Mouse (Mus musculus): Measurements from ENCODE around the gene Klhl3.

Gene Klhl3

DNA sequence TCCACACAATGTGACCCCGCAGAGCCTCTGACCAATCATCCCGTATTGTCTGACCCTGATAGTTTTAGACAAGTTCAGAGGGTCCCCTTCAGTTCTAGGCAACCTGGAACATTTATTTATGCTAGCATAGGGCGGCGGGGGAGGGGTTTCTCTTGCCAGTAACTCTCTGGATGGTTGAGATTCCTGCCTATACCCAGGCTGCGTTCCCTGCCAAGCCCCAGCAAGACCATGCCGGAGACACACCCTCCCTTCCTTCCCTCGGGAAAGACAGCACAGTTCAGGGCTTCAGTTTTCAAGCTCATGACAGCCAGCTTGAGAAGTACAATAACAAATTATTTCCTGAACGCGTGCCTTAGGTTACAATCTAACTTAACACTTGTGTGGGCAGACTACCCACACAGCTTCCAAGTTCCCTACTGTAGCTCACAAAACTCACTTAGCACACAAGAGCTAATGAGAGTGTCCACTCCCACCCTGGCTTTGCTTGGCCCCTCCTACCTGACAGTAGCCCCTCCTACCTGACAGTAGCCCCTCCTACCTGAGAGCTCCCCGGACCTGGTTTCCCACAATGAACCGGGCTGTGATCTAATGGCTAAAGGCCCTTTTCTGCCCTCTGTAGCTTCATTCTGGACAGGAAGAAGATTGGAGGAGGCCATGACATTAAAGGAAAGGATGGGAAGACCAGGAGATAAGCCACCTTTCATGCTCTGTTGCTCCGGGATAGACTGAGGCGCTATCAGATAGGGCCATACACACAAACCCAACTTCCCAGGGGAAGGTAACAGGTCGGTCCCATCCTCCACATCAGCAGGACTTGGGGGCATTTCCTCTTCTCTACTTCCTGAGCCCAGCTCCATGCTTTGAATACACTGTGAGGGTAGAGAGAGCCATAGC lies 46.6 kb downstream of the Klhl3 start:
- no peak for DNase-seq (ENCODE audit: low spot score in 2 of 2)

DNA sequence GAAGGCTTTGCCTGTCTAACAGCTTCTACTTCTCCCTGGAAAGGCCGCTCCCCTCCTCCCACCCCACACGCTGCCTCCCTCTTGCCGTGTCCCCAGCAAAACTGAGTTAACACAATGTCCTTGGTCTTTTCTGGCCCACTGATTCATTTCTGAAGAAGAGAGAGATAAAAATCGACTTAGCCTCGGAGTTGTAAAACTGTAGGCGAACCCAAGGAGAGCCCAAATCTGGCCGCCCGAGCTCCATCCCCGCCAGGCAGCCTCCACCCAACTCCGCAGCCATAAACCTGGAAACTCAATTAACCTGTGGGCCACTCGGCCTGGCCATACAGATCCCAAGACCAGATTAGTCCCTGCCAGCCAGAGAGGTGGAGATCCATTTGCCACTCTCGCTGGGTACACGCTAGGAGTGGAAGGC lies 47.3 kb downstream of the Klhl3 start:
- DNase-seq (ENCODE audit: low spot score in 2 of 2) = no peak

DNA sequence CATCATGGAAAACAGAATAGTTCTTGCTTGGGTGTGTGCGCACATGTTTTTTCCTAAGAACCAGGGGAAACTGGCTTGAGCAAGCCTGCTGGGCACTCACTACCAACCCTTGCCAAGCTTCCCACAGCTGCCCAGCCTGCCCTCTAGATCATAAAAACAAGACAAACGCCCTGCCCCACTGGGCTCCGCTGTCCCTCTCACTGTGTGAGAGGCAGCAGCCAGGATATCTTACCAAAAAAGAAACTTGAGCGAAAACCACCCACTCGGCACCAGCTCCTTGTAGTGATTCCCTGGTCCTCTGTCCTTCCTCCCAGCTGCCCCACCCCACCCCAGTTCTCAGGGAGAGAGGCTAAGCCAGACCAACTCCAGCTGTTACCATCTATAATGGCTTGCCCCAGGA lies 48.1 kb downstream of the Klhl3 start:
- DNase-seq (ENCODE audit: low spot score in 2 of 2) = no peak

DNA sequence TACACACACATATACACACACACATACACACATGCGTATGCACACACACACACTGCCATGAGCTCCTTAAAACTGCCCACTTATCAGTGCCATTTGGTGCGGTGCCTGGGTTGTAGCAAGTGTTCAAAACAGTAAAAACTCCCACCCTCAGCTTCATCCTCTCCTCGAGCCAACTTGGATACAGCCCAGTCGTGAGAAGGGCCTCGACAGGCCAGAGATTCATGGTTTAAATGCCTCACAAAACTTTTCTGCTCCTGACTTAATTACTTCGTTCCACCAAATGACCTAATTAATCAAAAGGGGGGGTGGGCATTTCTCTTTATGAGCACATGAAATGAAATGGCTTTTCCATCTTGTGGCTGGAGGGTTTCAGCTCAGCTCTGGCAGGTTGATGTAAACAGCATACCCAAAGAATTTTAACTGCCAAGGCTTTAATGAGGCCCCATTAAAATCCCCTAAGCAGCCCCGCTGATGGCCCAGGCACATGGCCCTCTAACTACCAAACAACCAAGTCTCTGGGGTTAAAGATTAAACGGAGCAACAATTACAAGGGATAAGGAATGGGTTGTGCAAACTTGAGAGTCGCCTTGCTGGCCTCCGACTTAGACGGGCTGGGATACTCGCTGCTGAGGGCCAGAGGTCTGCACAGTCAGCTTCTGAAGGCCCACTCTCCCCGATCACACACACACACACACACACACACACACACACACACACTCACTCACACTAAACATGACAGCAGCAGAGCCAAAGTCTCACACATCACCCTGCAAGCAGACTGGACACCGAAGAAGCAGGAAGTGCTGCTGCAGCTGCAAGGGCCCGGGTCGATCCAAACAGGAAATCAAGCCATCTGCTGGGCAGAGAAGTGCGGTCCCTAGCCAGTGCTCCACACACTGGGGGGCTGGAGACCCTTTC lies 55.2 kb downstream of the Klhl3 start:
- no peak for DNase-seq (ENCODE audit: low spot score in 2 of 2)

DNA sequence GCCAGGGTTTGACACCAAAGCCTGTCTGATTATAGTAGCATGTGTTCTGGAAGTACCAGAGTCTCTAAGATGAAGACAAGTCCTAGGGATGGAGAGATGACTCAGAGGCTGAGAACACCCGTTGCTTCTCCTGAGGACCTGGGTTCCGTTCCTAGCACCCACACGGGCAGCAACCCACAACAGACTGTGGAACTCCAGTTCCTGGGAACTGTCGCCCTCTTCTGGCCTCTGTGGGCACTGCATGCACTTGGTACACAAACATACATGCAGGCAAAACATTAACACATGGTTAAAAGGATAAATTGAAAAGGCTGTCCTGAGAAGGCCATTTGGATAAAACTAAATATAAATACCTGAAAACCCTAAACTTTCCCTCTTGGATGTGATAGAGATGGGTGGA lies 56.8 kb downstream of the Klhl3 start:
- no peak for DNase-seq (ENCODE audit: low spot score in 2 of 2)

DNA sequence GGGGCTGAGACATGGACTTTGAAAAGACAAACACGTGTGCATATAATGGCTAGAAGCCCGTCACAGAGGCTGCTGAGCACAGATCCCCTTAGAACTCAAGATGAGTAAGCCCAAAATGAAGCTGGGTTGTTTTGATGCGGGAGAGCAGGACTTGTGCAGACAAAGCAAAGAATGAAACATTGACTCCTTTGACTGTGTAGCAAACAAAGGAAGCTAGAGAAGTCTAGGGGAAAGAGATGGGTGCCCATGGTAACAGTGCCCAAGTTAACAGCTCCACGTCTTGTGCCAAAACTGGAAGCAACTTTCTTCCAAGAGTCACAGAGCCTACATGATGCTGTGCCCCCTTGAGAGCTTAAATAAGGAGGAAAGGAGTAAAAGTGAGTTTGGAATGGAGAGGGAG lies 59.8 kb downstream of the Klhl3 start:
- DNase-seq (ENCODE audit: low spot score in 2 of 2) = no peak

DNA sequence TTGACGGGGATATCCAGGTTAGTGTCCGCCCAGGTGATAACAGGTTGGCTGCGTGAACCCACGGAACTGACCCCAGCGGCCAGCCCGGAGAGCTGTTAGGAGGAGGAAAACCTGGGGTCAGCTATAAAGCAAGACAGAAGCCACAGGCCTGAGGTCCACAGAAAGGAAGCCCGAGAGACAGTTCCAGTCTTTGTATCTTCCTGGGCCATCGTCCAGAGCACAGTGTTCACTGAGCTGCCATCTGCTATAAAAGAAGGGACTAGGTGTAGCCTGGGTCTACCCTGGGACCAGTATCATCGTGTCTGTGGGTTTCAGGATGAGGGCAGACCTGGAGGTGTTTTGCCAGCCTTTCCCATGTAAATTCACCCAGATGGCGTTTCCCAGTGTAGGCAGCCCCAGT lies 61.7 kb downstream of the Klhl3 start:
- DNase-seq (ENCODE audit: low spot score in 2 of 2) = no peak

DNA sequence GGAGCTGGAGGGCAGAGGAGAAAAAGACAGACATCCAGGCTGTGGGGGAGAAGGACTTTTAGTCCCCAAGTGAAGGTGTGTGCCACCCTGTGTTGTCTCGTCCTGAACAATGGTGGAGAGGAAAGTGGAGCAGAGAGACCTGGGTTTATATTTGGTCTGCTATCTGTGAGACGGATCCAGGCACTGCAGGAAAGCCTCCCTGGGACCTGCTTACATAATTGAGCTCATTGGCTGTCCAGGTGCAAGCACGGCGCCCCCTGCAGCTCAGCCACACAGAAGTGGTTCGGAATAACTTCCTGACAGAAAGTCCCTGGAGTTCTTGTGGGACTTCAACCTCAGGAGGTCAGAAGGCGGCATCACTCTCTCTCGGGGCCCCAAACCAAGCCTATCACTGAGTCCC lies 62.1 kb downstream of the Klhl3 start:
- DNase-seq (ENCODE audit: low spot score in 2 of 2) = no peak

DNA sequence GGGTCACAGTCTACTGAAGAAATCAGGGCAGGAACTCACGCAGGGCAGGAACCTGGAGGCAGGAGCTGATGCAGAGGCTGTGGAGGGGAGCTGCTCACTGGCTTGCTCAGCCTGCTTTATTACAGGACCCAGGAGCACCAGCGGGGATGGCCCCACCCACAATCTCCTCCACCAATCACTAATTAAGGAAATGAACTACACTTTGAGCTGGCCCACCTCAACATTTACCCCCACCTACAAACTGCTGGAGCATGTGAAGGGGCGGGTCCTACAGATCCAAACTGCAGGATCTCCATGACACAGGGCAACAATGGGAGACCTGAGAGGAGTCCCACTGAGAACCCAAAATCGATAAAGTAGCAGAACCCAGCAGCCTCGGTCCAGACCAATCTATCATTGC lies 64.3 kb downstream of the Klhl3 start:
- no peak for DNase-seq (ENCODE audit: low spot score in 2 of 2)

DNA sequence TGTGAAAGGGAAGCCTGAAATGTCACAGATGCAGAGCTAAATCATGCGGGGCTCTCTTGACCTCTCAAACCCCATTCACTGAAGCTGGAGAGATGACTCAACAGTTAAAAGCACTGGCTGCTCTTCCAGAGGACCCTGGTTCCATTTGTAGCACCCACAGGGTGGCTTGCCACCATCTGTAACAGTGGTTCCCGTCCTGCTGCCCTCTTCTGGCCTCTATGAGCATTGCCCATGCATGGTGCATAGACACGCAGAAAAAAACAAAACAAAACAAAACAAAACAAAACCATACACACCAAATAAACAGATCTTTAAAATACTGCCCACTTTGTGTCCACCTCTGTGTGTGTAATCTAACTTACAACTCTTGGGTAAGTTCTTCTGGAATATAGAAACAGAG lies 65.3 kb downstream of the Klhl3 start:
- no peak for DNase-seq (ENCODE audit: low spot score in 2 of 2)

DNA sequence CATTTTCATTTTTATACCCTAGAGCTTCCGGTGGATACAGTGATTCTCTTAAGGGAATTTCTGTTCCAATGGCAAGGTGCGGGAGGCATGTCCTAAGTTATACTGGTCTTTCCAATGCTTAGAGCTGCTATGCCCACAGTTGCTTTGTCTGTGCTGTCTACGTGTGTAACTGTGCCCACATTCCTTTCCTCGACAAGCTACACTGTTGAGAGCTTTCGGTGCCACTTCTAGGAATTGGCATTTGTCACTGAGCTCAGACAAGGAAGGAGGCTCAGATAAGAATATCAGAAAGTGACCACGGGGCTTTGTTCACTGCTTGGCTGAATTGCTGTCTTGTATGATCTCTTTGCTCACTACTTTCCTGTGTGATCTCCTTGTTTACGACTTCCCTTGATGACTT lies 67.2 kb downstream of the Klhl3 start:
- DNase-seq (ENCODE audit: low spot score in 2 of 2) = no peak

DNA sequence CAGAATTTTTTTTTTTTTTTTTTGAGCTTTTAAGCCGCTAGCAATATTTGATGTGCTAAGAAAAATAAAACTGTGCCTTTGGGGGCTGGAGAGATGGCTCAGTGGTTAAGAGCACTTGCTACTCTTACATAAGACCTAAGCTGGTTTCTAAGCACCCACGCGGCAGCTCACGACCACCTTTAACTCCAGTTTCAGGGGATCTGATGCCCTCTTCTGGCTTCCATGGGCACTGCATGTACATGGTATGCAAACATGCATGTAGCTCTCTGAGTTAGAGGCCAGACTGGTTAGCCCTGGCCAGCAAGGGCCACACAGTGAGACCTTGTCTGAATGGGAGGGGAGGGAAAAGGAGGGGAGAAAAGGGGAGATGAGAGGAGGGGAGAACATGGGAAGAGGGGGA lies 68.1 kb downstream of the Klhl3 start:
- DNase-seq (ENCODE audit: low spot score in 2 of 2) = no peak

DNA sequence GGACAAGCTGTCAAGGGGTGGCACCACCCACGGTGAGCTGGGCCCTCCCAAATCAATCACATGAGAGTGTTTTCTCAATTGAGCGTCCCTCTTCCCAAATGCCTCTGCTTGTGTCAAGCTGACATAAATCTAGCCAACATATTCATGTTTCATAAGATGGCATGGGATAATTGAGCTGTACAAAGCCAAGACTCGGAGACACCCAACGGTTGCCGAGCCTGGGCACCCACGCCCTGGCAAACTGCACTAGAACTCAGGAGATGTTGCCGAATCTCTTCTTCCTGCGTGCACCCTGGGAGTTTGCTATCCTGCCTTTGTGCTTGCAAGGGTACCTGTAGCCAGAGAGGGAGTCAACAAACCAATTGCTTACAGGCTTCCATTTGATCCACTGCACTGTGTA lies 70.1 kb downstream of the Klhl3 start:
- no peak for DNase-seq (ENCODE audit: low spot score in 2 of 2)

DNA sequence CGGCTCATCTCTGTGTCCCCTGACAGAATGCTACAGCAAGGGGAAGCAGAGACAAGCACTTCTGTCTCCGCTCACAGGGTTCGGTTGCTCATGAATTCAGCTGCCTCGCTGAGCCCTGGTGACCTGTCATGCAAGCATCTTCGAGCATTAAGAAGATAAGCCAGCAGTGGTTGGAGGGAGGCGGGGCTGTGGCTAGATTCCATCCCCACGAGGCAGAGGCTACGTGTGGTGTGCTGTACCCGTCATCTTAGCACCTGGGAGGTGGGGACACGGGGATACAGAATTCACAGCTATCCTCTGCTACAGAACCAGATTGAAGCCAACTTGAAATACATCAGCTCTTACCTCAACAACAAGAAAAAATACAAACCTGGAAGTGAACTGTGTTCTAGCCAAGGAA lies 73.3 kb downstream of the Klhl3 start:
- no peak for DNase-seq (ENCODE audit: low spot score in 2 of 2)

DNA sequence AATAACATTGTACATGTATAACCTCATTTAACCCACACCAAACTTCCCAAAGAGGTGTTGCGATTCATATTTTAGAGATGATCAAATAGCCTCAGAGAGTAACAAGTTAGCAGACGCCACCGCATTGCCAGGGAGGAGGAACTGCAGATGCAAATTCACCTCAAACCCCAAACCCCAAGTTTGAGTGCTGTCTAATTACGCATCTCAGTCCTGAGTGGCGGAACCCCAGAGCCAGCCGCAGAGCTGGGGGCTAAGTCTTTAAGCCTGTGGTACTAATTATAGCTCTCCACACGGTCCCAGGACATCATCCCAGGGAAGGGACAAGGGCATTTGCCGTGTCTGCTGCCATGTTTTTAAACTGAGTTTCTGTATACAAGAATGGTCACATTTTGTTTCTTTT lies 75.9 kb downstream of the Klhl3 start:
- no peak for DNase-seq (ENCODE audit: low spot score in 2 of 2)

DNA sequence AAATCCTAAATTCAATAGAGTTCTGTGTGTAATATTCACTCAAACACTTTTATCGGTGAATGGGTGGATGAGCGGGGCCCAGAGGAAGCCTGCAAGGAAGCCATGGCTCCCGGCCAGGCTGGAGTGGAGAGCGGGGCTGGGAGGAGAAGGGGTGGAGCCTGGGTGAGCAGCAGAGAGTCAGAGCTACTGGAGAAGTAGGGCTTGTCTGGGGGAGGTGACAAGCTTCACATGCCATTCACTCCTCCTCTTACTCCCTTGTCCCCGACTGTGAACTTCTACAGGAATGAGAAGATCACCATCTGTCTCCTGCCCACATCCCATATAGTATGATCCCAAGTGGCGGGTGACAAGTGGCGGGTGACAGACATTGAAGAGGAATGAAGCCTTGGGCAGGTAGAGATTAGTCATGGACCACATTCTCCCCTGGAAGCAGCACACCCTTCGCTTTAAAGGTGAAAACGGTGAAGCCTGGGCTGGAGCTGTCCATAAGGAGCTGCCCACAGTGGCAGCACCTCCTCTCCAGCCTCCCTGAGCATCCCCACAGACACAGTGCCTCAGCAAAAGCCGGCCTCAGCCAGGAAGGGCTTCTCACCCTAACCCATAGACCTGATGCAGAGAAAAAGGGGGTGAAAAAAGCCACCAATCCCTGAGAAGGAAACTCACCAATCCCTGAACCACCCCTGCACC lies 77.8 kb downstream of the Klhl3 start:
- peak; percentile 48 for DNase-seq (ENCODE audit: low spot score in 2 of 2)

DNA sequence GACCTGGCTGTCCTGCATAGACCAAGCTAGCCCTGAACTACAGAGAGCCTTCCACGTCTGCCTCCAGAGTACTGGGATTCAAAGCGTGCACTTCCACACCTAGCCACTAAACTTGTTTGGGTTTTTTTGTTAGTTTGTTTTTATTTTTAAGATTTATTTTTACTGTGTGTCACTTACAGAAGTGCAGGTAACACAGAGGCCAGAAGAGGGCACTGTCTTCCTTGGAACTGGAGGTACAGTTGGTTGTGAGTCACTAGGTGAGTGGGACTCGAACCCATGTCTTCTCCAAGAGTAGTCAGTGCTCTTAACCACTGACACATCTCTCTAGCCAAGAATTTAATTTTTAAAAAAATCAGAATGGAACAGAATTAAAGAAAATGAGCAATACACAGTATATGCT lies 78.4 kb downstream of the Klhl3 start:
- DNase-seq (ENCODE audit: low spot score in 2 of 2) = no peak

DNA sequence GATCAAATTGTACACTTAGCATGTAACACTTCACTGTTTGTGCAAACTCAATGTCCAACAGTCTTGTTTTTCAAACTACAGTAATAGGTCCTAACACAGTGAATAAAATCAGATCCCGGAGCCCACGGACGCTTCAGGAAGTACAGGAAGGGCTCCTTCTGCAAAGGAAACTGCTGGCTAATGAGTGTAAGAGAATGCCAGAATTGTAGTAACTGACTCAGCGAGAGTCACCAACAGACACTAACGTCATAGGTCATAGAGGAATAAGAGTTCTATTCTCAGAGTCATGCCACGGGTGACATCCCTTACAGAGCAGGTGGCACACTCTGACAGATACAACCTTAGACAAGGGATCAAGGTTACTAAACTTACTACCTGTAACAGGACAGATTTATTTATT lies 78.9 kb downstream of the Klhl3 start:
- no peak for DNase-seq (ENCODE audit: low spot score in 2 of 2)

DNA sequence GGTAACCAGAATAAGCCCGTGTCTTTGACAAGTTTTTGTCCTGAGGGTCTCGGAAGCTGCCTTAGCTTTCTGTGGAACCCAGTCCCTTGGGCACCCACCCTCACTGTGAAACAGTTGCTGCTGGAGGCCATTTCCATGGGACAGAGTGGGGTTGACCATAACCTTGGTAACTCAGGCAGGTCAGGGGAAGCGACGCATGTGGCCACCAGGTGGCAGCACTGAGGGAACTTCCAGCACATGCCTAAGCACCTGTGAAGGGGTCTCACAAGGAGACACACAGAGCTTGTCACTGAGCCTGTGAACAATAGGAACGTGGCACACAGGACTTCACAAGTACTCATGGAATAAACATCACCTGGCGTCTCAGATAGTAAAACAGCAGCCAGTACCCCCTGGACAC lies 81.6 kb downstream of the Klhl3 start:
- peak in 1 of 2 experiments; percentile 52 for DNase-seq (ENCODE audit: low spot score in 2 of 2)

DNA sequence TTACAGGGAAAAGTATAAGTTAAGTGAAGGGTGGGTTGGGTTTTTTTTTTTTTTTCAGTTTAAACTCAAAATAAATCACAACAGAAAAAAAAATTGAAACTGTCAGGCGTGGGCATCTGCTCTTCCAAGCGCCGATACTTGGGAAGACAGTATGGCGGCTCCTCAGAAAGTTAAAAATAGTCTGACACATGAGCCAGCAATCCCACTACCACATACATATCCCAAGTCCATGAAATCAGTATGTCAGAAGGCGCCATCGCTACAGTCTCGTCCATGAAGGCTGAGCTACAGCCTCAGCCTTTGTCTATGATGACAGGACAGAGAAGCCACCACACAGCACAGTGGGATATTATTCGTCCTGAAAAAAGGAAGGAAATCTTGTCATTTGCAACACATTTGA lies 86.3 kb downstream of the Klhl3 start:
- no peak for DNase-seq (ENCODE audit: low spot score in 2 of 2)

DNA sequence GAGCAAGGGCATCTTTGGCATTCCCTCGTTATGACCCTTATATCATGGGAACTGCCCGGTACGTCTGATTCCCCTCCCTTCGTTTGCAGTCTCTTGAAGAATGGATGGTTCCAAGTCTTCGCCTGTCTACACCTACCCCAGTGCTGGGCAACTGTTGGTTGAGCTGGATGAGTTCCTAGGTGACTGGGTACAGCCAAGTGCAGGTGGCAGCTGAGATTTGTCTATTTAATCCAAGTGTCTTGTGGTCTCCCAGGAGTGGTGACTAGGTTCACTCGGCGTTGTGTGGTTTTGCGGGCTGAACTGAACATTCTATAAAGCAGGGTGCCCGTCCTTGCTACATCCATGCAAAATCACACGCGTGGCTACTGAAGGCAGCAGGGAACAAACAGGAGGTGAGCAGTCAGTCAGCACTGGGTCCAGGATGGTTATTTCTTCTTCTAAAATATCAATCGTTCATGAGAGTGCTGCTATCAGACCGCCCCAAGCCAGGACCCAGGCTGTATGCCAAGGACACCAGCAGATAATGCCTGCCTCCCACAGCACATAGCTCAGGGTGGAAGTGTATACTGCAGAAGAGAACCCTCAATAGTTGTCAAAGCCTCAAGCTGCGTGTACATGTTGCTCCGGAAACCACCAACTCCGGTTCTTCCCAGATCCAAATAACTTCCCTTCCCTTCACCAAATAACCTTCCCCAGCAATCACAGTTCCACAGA lies 87.5 kb downstream of the Klhl3 start:
- no peak for DNase-seq (ENCODE audit: low spot score in 2 of 2)
